Mouse (Mus musculus) small intestine, adult 10 weeks (tissue): Measurements from ENCODE around the gene Gas6. TPM values are rescaled to one million over a fixed set of nuclear protein-coding genes. Genes with fewer than 3 reads are reported as not detected.

Experiments
- polyA plus RNA-seq: library from polyadenylated mRNA; stranded (reverse); fragments of 350-450 nt; fragmentation: Illumina TruSeq; extraction: RNeasy Lipid Tissue Mini Kit (QIAGEN cat#74804); gene quantifications from one replicate; pipeline ENCODE4 v1.2.3, GENCODE M21; 2014; ENCODE audit warnings: low replicate concordance

Gene Gas6
- polyA plus RNA-seq, result 2.0 TPM

DNA sequence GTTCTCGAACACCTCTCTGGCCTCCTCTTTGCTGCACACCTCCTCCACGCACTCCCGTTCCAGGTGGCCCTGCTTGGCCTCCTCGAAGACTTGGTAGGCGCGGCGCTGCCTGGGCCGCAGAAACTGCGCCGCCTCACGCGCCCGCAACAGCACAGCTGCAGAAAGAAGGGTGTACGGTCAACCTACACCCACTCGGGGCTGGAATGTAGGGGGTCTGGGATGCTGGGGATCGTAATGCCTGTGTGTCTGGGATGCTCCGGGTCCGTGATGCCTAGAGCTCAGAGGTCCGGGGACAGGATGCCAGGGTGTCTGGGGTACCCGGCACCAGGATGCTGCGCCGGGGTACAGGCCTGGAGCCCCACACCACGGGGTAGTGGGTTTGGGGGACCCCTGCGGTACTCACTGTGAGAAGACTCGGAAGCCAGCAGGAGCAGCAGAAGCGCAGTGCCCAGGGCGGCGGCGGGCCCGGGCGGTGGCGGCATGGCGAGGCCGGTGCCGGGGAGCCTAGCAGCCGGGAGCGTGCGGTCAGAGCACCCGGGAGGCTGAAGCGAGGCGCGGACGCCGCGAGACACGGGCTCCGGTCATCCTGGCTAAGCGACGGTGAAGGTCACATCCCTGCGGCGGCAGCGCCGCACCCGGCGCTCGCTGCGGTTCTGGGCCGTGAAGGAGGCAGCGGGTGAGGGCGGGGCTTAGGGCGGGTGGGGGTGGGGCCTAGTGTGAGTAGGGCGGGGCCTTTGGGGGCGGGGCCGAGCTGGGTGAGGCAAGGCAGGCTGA lies at the start of gene Gas6:
TSS of gene Gas6 (minus strand) at position 633 of the 774 bp plus-strand sequence.

GRCm38 (mm10) chr8:13434889-13435288 lies 59.4 kb downstream of the Gas6 start, which contains the start of gene Tmem255b:
Tmem255b (plus strand) TSS chr8:13435189.

Other genes starting within 250 kb of the Gas6 start
- gene Adprhl1, start 240.3 kb downstream of the Gas6 start, polyA plus RNA-seq, result not detected
- 6.1 TPM for gene Dcun1d2, start 206.4 kb downstream of the Gas6 start, polyA plus RNA-seq
- gene Tmco3, start 206.3 kb downstream of the Gas6 start, polyA plus RNA-seq, result 12.4 TPM
- gene Tfdp1, start 155.7 kb downstream of the Gas6 start, polyA plus RNA-seq, result 35.0 TPM
- gene Atp4b, start 97.7 kb downstream of the Gas6 start, polyA plus RNA-seq, result not detected
- gene Grk1, start 89.4 kb downstream of the Gas6 start, polyA plus RNA-seq, result not detected
- gene Tmem255b, start 59.3 kb downstream of the Gas6 start, polyA plus RNA-seq, result not detected
- gene 1700029H14Rik, start 68.0 kb upstream of the Gas6 start, polyA plus RNA-seq, result not detected
- gene Rasa3, start 183.1 kb upstream of the Gas6 start, polyA plus RNA-seq, result 6.9 TPM
- gene Cfap97d2, start 211.4 kb upstream of the Gas6 start, polyA plus RNA-seq, result not detected